Mouse (Mus musculus): ENCODE data around the gene Ism2. TPM values are rescaled to one million over a fixed set of nuclear protein-coding genes. Genes with fewer than 3 reads are reported as not detected.

Gene Ism2
- polyA plus RNA-seq (2012; ENCODE audit: insufficient read depth, insufficient read length, missing spikeins) = not detected in 2 replicates

DNA sequence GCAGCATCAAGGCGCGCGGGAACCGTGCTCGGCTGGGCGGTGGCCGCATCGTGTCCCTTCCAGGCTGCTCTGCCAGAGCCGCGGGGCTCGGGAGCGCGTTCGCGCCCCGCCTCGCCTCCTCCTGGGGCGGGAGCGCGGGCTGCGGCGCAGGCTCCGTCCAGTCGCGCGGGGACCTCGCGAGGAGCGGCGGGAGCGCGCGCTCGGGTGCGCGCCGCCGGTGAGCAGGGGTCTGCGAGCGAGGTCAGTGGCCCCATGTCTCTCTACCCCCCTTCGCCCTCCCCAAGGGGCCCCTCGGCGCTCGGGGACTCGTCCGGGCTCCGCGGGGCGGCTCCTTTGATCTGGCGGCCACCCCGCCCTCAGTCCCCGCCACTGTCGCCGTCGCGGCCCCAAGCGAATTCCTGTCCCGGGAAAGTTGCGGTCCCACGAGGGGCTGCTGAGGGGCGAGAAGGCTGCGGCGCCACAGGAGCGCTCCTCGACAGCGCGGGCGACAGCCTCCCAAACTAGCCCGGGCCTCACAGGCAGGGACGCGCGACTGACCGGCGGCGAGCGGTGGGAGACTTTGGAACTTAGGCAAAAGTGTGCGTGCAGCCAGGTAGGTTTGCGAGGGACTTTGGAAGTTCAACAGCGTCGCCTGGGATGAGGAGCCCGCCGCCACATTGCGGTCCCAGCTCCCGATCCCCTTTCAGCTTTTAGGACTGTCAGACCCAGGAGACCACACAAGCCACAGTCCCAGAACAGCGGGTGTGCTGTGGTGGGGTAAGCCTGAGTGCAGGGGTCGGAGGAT, at the start of gene Ism2:
Gene Ism2 (minus strand): TSS at position 49 of the 784 bp plus-strand sequence.
- Histone ChIP-seq H3K4me1 (ENCODE audit: control insufficient read depth, insufficient read depth, insufficient read length, low read length) (no peaks in the 10 kb centered on the region; the same call in 1 of the 2 replicates), H3K27ac (replicated peaks; ENCODE audit: low read depth, low read length) (no peak within 1 kb of the TSS), H3K4me3 (ENCODE audit: insufficient read depth, low read depth, low read length) (peak within 1 kb of the TSS; percentile 66)

DNA sequence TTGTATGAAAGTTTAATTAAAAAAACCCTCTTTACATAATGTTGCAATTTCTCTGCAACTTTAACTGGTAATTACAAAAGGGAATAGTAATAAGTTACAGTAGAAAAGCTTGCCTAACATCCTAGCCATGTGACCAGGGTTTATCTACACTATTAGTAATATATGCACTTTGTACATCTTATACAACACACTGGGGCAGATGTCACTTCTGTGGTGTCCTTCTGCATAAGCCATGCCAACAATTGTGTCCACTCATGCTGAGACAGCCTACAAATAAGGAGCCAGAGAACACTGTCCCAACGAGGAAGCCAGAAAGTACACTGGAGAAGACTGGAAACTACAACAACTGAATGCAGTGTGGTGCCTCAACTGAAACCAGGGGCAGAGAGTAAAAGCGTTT, 48.5 kb upstream of the Ism2 start:
- Histone ChIP-seq H3K27ac (replicated peaks; ENCODE audit: low read depth, low read length) (no peak overlapping the region), H3K4me3 (ENCODE audit: insufficient read depth, low read depth, low read length) (no peak overlapping the region), H3K4me1 (ENCODE audit: control insufficient read depth, insufficient read depth, insufficient read length, low read length) (no peaks in the 10 kb centered on the region)

DNA sequence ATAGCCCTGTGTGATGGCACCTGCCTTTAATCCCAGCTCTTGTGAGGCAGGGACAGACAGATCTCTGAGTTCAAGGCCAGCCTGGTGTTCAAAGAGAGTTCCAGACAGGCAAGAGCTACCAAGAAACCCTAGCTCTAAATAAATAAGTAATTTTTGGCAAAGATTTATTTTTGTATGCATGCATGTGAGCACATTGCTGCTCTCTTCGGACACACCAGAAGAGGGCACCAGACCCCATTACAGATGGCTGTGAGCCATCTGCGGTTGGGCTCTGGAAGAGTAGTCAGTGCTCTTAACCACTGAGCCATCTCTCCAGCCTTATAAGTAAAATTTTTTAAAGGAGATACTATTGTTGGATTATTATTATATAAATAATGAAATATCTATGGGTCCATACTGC, 48.0 kb upstream of the Ism2 start:
- H3K27ac ChIP-seq (replicated peaks; ENCODE audit: low read depth, low read length) = no peak overlapping the region
- no peaks in the 10 kb centered on the region for H3K4me1 ChIP-seq (ENCODE audit: control insufficient read depth, insufficient read depth, insufficient read length, low read length)
- H3K4me3 ChIP-seq (ENCODE audit: insufficient read depth, low read depth, low read length) = no peak overlapping the region

DNA sequence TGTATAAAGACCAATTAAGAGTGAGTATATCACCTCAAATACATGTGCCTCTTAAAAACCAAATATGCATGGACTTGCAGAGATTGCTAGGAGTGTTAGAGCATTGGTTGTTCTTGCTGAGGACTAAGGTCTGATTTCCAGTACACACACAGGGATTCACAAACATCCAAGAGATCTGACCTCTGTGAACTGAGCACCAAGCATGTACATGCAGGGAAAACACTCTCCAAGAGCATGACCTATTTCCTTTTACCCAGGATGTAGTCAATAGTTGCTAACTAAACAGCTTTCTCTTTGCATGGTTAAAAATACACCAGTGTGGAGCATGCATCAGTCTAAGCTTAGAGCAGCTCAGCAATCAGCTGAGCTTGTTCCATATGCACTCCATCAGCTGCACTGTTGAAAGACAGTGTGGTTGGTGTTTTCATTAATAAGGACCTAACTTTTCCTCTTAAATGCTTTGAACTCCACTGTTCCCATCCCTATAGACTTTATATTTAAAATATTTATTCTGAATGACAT, 43.6 kb upstream of the Ism2 start:
- Histone ChIP-seq H3K27ac (replicated peaks; ENCODE audit: low read depth, low read length) (no peak overlapping the region), H3K4me1 (ENCODE audit: control insufficient read depth, insufficient read depth, insufficient read length, low read length) (no peaks in the 10 kb centered on the region), H3K4me3 (ENCODE audit: insufficient read depth, low read depth, low read length) (no peak overlapping the region)

DNA sequence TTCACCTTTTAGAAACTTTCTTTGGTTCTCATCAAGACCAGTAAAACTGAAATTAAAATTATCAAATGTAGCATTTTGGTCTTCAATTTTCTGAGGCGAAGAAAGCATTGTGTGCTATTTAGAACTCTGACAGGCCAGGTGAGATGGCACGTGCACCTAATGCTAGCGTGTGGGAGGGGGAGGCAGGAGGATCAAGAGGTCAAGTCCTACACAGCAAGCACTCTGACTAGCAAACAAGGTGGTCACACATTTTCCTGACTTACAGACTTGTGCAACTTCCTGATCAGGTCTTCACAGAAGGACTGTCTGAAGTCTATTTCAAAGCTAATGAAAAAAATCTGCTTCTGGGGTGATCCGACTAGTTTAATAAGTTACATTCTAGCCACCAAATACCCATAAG, 38.6 kb upstream of the Ism2 start:
- Histone ChIP-seq H3K4me3 (ENCODE audit: insufficient read depth, low read depth, low read length) (no peak overlapping the region), H3K4me1 (ENCODE audit: control insufficient read depth, insufficient read depth, insufficient read length, low read length) (no peaks in the 10 kb centered on the region), H3K27ac (replicated peaks; ENCODE audit: low read depth, low read length) (no peak overlapping the region)

DNA sequence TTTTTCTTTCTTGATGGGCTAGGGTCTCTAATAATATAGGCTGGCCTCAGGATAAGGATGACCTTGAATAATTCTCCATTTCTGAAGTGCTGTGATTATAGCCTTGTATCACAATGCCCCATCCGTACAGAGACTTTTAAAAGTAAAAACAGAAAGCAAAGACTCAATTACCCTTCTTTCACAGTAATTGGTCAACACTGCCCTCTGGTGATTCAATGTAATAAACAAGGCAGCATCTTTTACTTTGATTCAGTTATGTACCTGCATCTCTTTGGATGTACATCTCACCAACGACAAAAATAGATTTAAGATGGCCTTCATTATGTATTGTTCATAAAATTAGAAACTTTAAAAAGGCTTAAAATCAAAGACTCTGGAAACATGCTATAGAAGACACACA, 35.4 kb upstream of the Ism2 start:
- no peak overlapping the region for H3K4me3 ChIP-seq (ENCODE audit: insufficient read depth, low read depth, low read length)
- H3K27ac ChIP-seq (replicated peaks; ENCODE audit: low read depth, low read length) = no peak overlapping the region
- H3K4me1 ChIP-seq (ENCODE audit: control insufficient read depth, insufficient read depth, insufficient read length, low read length) = no peaks in the 10 kb centered on the region

DNA sequence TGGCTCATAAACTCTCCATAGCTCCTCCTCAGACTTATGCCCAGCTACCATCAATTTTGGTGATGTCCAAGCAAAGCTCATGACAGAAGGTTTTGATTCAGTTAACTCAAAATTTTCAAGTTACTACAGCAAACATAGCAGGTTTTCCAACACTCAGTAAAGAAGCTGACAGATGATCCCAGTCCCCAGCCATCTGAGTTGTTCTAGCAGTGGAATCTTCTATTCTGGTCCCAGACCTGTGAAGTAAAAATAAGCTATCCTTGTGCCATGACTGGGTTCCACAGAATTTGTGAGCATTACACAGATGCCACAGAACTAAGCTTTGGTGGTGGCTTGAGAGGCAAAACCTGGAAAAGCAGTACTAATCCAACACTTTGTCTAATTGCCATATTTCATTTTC, 34.3 kb upstream of the Ism2 start:
- Histone ChIP-seq H3K27ac (replicated peaks; ENCODE audit: low read depth, low read length) (no peak overlapping the region), H3K4me3 (ENCODE audit: insufficient read depth, low read depth, low read length) (no peak overlapping the region), H3K4me1 (ENCODE audit: control insufficient read depth, insufficient read depth, insufficient read length, low read length) (no peaks in the 10 kb centered on the region)

DNA sequence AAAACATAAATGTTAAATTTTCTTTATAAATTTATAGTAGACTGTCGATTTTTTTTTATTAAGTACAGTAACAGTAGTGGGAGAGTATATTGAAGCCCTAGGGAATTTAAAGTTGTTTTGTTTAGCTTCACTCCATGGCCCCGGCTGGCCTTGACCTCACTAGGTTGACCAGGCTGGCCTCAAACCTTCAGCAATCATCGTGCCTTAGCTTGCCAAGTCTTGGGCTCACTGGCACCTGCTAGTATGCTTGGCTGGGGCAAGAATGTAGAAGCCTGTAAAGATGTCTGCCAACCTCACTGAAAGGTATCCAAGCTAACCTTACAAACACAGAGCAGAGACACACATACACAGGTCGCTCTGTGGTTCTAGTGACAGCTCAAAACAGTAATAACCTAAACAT, 33.0 kb upstream of the Ism2 start:
- Histone ChIP-seq H3K4me1 (ENCODE audit: control insufficient read depth, insufficient read depth, insufficient read length, low read length) (no peaks in the 10 kb centered on the region), H3K27ac (replicated peaks; ENCODE audit: low read depth, low read length) (no peak overlapping the region), H3K4me3 (ENCODE audit: insufficient read depth, low read depth, low read length) (no peak overlapping the region)

DNA sequence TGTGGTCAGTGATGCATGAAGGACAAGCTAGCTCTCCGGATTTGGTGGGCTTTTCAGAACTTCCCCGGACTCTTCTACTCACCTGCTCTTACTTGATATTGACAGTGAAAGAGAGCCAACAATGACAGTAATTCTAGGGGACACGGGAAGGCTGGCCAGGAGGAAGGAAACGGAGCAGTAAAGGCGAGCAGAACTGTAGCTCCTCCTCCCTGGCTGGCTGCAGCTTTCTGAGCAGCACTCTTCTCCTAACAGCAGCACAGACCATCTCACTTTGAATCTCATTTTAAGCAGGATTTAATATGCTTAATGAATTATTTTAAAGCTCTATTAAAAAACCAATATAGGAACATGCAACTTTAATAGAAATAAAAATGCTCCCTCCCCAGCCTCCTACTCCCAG, 32.4 kb upstream of the Ism2 start:
- Histone ChIP-seq H3K4me1 (ENCODE audit: control insufficient read depth, insufficient read depth, insufficient read length, low read length) (no peaks in the 10 kb centered on the region), H3K27ac (replicated peaks; ENCODE audit: low read depth, low read length) (no peak overlapping the region), H3K4me3 (ENCODE audit: insufficient read depth, low read depth, low read length) (no peak overlapping the region)

DNA sequence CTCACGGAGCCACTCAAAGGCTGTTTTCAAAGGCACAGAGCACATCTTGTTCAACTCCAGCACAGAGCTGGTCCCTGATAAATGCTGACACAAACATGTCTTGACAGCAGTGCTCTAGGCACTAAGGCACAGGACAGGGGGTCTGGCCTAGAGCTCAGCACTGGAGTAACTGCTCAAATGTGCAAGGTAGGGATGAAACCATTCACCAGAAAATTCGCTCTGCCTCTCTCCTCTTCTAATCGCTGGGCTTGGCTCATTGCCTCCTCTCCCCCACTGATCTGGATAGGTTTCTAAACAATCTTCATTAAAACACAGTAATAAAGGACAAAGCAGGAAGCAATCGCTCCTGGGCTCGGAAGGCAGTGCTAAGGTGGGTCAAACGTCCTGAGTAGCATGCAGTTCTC, 31.6 kb upstream of the Ism2 start:
- no peak overlapping the region for H3K4me3 ChIP-seq (ENCODE audit: insufficient read depth, low read depth, low read length)
- no peak overlapping the region for H3K27ac ChIP-seq (replicated peaks; ENCODE audit: low read depth, low read length)
- no peaks in the 10 kb centered on the region for H3K4me1 ChIP-seq (ENCODE audit: control insufficient read depth, insufficient read depth, insufficient read length, low read length)

DNA sequence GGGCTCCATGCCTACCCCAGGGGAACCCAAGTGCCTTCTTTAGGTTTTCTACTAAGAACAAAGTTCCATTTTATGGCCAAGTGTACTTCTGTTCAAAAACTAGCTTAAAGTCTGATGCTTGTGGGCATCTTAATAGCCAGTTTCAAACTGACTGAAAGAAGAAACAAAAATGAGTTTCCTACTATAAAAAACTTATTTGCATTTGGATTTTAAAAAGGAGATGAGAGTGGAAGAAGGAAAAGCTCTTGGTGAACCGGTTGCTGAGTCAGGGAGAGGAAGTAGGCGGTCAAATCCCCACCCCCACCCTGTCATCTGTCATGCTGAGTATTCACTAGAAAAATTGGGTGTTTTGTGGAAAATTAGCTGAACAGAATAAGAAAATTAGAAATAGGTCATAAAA, 30.7 kb upstream of the Ism2 start:
- no peak overlapping the region for H3K27ac ChIP-seq (replicated peaks; ENCODE audit: low read depth, low read length)
- no peaks in the 10 kb centered on the region for H3K4me1 ChIP-seq (ENCODE audit: control insufficient read depth, insufficient read depth, insufficient read length, low read length)
- no peak overlapping the region for H3K4me3 ChIP-seq (ENCODE audit: insufficient read depth, low read depth, low read length)

DNA sequence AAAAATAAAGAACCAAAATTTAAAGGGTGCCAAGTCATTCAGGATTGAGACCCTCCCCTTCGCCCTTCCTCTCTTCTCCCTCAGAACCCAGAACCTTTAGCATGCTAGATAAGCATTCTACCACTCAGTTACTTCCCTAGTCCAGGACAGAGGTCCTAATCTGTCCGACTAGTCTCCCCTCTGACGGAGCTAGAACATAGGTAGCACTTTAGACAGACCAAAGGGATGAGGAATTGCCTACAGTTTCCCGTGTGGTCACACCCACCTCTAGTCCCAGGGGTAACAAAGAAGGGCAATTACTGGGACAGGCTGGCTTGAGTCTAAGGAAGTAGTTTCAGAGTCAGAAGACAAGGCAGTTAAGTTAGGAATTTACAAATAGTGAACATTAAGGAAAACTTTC, 28.5 kb upstream of the Ism2 start:
- H3K4me3 ChIP-seq (ENCODE audit: insufficient read depth, low read depth, low read length) = no peak overlapping the region
- H3K4me1 ChIP-seq (ENCODE audit: control insufficient read depth, insufficient read depth, insufficient read length, low read length) = no peaks in the 10 kb centered on the region
- H3K27ac ChIP-seq (replicated peaks; ENCODE audit: low read depth, low read length) = no peak overlapping the region

DNA sequence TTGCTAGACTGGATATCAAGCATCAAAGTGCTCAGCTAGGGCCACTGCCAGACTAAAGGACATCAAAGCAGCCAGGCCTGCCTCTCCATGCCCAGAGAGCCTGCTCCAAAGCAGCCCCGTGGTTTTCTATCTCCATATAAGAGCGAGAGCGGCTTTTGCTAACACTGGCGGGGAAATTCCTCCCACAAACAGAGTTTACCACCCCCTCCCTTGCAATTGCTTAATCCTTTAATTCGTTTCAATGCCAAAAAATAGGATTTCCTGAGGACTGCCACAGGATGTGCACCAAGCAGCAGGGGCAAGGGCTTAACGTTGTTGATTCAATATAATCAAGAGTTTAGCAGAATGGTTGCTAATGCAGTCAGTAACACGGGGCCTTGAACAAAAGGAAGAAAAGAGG, 28.1 kb upstream of the Ism2 start:
- no peak overlapping the region for H3K27ac ChIP-seq (replicated peaks; ENCODE audit: low read depth, low read length)
- no peaks in the 10 kb centered on the region for H3K4me1 ChIP-seq (ENCODE audit: control insufficient read depth, insufficient read depth, insufficient read length, low read length)
- no peak overlapping the region for H3K4me3 ChIP-seq (ENCODE audit: insufficient read depth, low read depth, low read length)

DNA sequence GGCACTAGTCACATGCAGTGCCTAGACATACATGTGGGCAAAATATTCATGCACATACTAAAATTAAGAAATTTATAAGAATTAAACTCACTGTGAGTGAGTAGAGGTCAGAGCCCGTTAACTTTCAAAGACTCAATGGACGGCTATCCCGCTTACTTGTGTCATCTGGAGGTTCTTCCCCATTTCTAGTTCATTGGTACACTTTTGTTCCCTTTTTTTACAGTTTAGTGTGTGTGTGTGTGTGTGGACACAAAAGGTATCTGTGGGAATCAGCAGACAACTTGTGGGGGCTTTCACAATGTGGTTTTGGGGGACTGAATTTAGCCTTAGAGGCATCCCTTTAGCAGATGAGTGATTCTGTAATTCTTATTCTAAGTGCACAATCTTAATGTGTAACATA, 25.9 kb upstream of the Ism2 start:
- no peak overlapping the region for H3K27ac ChIP-seq (replicated peaks; ENCODE audit: low read depth, low read length)
- no peak overlapping the region for H3K4me3 ChIP-seq (ENCODE audit: insufficient read depth, low read depth, low read length)
- H3K4me1 ChIP-seq (ENCODE audit: control insufficient read depth, insufficient read depth, insufficient read length, low read length) = no peaks in the 10 kb centered on the region

DNA sequence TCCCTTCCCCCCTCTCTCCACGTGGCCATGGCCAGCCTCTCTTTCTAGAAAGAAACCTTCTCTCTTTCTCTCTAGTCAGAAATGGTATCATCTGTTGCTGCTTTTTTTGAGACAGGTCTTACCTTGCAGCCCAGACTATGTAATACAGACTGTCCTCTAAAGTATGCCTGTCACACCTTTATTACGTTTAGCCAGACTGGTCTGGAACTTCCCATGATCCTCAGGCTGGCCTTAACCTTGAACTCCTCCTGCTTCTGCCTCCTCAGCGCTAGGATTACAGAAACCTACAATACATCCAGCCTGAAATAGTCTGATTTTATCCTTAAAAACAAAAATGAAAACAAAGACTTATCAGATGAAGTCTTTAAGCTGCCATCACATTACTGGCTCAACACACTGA, 19.7 kb upstream of the Ism2 start:
- H3K27ac ChIP-seq (replicated peaks; ENCODE audit: low read depth, low read length) = no peak overlapping the region
- no peaks in the 10 kb centered on the region for H3K4me1 ChIP-seq (ENCODE audit: control insufficient read depth, insufficient read depth, insufficient read length, low read length)

DNA sequence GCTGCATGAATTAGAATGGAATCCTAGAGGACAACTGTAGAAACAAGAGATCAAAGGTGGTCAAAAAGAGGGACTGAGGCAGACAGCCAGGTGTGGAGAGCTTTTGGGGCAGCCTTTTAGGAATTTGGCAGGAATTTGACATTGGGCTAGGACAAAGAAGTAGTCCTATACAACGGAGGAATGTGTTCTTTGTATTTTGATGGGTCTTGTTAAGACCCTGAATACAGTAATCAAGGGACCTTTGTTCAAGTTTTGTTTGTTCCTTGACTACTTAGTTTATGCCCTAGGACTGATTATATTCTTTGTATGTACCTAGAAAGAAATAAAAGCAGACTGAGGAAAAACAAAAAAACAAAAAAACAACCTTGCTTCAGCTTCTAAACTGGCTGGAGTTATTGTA, 18.4 kb upstream of the Ism2 start:
- no peak overlapping the region for H3K4me3 ChIP-seq (ENCODE audit: insufficient read depth, low read depth, low read length)
- no peaks in the 10 kb centered on the region for H3K4me1 ChIP-seq (ENCODE audit: control insufficient read depth, insufficient read depth, insufficient read length, low read length)
- no peak overlapping the region for H3K27ac ChIP-seq (replicated peaks; ENCODE audit: low read depth, low read length)

More for the DNA sequence above, 19.7 kb upstream of the Ism2 start:
- H3K4me3 ChIP-seq (ENCODE audit: insufficient read depth, low read depth, low read length) = no peak overlapping the region

All from brown adipose tissue, adult 24 weeks (tissue).